Comparison of ENCODE assay signal across 9 mouse cellular contexts in genomic region chr8:83971661-83972060, GRCm38 (mm10). TPM values are rescaled to one million over a fixed set of nuclear protein-coding genes. Genes with fewer than 3 reads are reported as not detected.
DNase-seq lines count a peak whose midpoint lies in the region; ATAC-seq lines count a peak whose summit lies in the region.
"Had no signal": no experiment of that assay in that cellular context is flagged by ENCODE, and none has a peak within 500 bp of the region (broad histone marks: within the 10 kb centered on the region; RNA-seq: fewer than 3 reads in every experiment).

No protein-coding gene starts in this region.

- peak overlapping the region; percentile 79 for H3K4me2 ChIP-seq in heart, embryonic 13.5 days
- H3K4me2 ChIP-seq in hindbrain, embryonic 14.5 days (replicated peaks): peak overlapping the region; percentile 80
- peak overlapping the region; percentile 85 for H3K4me2 ChIP-seq in midbrain, embryonic 13.5 days (replicated peaks)

- H3K4me3 ChIP-seq in heart, embryonic 13.5 days: peak overlapping the region; percentile 97
- peak overlapping the region; percentile 59 for H3K4me3 ChIP-seq in brown adipose tissue, adult 24 weeks (ENCODE audit: insufficient read depth, low read depth, low read length)
- H3K4me3 ChIP-seq in hindbrain, embryonic 14.5 days (replicated peaks; ENCODE audit: low read length): peak overlapping the region; percentile 96
- H3K4me3 ChIP-seq in midbrain, embryonic 13.5 days (replicated peaks): peak overlapping the region; percentile 91

- no peaks in the 10 kb centered on the region for H3K27me3 ChIP-seq in heart, embryonic 13.5 days (replicated peaks)
- no peaks in the 10 kb centered on the region for H3K27me3 ChIP-seq in hindbrain, embryonic 14.5 days (ENCODE audit: control insufficient read depth, insufficient read depth, low read length)
- no peaks in the 10 kb centered on the region for H3K27me3 ChIP-seq in midbrain, embryonic 13.5 days

- H3K9ac ChIP-seq in heart, embryonic 13.5 days: peak overlapping the region; percentile 89
- H3K9ac ChIP-seq in hindbrain, embryonic 14.5 days: peak overlapping the region; percentile 78
- H3K9ac ChIP-seq in midbrain, embryonic 13.5 days (replicated peaks): peak overlapping the region; percentile 84

- H3K9me3 ChIP-seq in heart, embryonic 13.5 days: no peaks in the 10 kb centered on the region
- H3K9me3 ChIP-seq in hindbrain, embryonic 14.5 days (ENCODE audit: control insufficient read depth, low read length): no peaks in the 10 kb centered on the region
- no peaks in the 10 kb centered on the region for H3K9me3 ChIP-seq in midbrain, embryonic 13.5 days

- H3K4me1 ChIP-seq in heart, embryonic 13.5 days: peaks cover 31% of the 10 kb centered on the region
- peaks cover 11% of the 10 kb centered on the region for H3K4me1 ChIP-seq in brown adipose tissue, adult 24 weeks (ENCODE audit: control insufficient read depth, insufficient read depth, insufficient read length, low read length)
- H3K4me1 ChIP-seq in hindbrain, embryonic 14.5 days (replicated peaks; ENCODE audit: control insufficient read depth, insufficient read depth, low read length): peaks cover 18% of the 10 kb centered on the region
- peaks cover 26% of the 10 kb centered on the region for H3K4me1 ChIP-seq in midbrain, embryonic 13.5 days (replicated peaks)

- ATAC-seq in heart, embryonic 13.5 days (ENCODE audit: extremely low read depth, insufficient number of reproducible peaks, low FRiP score, low TSS enrichment): no peak
- no peak for ATAC-seq in hindbrain, embryonic 14.5 days (ENCODE audit: low FRiP score)
- ATAC-seq in midbrain, embryonic 13.5 days: no peak

- peak overlapping the region; percentile 76 for H3K27ac ChIP-seq in heart, embryonic 13.5 days (replicated peaks)
- peak overlapping the region; percentile 69 for H3K27ac ChIP-seq in brown adipose tissue, adult 24 weeks (replicated peaks; ENCODE audit: low read depth, low read length)
- peak overlapping the region; percentile 83; the same call in 1 of the 2 replicates for H3K27ac ChIP-seq in hindbrain, embryonic 14.5 days
- peak overlapping the region; percentile 91; the same call in 1 of the 2 replicates for H3K27ac ChIP-seq in midbrain, embryonic 13.5 days

- 74% methylated on average over 6 of the region's 6 CpGs for WGBS in heart, embryonic 13.5 days
- 72% methylated on average over 6 of the region's 6 CpGs for WGBS in hindbrain, embryonic 14.5 days
- WGBS in midbrain, embryonic 13.5 days: 76% methylated on average over 6 of the region's 6 CpGs

- peaks cover 34% of the 10 kb centered on the region for H3K36me3 ChIP-seq in heart, embryonic 13.5 days
- H3K36me3 ChIP-seq in hindbrain, embryonic 14.5 days (replicated peaks; ENCODE audit: control insufficient read depth, insufficient read depth): no peaks in the 10 kb centered on the region
- peaks cover 18% of the 10 kb centered on the region for H3K36me3 ChIP-seq in midbrain, embryonic 13.5 days

- no peak for DNase-seq in heart, adult 8-10 months (ENCODE audit: low spot score)
- no peak for DNase-seq in hindbrain, embryonic 14.5 days (ENCODE audit: low spot score)
- DNase-seq in layer of hippocampus, adult 9-11 months: no peak
- no peak for DNase-seq in gastrocnemius, adult 18-20 months (ENCODE audit: low spot score)
- DNase-seq in frontal cortex, adult 2 months (ENCODE audit: extremely low spot score in 1 of 2, low spot score in 1 of 2): no peak

RNA-seq across cellular contexts. Expression of gene Prkaca, which starts 1.1 kb away (rescaled TPM):
- polyA plus RNA-seq in heart, embryonic 13.5 days (2015; fragmentation: Nextera tagmentation; extraction: Ambion mirVana): 197 and 206 TPM in 2 replicates
- total RNA-seq in heart, adult 8-10 months (2022): 100 to 1,000 TPM; 314 to 382 (median 360) TPM
- polyA plus RNA-seq in brown adipose tissue, adult 24 weeks (2012; ENCODE audit: insufficient read depth, insufficient read length, missing spikeins): 270 and 332 TPM in 2 replicates
- 194 and 218 TPM in 2 replicates for polyA plus RNA-seq in hindbrain, embryonic 14.5 days (2014; fragmentation: Nextera tagmentation; extraction: Ambion mirVana)
- polyA plus RNA-seq in midbrain, embryonic 13.5 days (2015; fragmentation: Nextera tagmentation; extraction: Ambion mirVana): 177 and 189 TPM in 2 replicates
- 100 to 1,000 TPM; 155 to 157 TPM for total RNA-seq in gastrocnemius, adult 18-20 months (2021)
- polyA plus RNA-seq in frontal cortex, adult 2 months (2012; rRNA removed): 161 and 176 TPM in 2 replicates

RNA-seq across cellular contexts. Expression of gene Asf1b, which starts 16.4 kb away (rescaled TPM):
- polyA plus RNA-seq in heart, embryonic 13.5 days (2015; fragmentation: Nextera tagmentation; extraction: Ambion mirVana): 57.0 and 62.7 TPM in 2 replicates
- 1 to 10 TPM in 3 of 4 experiments, under 1 TPM in 1; 0.81 to 2.4 (median 1.7) TPM for total RNA-seq in heart, adult 8-10 months (2022)
- polyA plus RNA-seq in brown adipose tissue, adult 24 weeks (2012; ENCODE audit: insufficient read depth, insufficient read length, missing spikeins): 3.3 and 3.8 TPM in 2 replicates
- polyA plus RNA-seq in hindbrain, embryonic 14.5 days (2014; fragmentation: Nextera tagmentation; extraction: Ambion mirVana): 10.5 and 10.7 TPM in 2 replicates
- polyA plus RNA-seq in midbrain, embryonic 13.5 days (2015; fragmentation: Nextera tagmentation; extraction: Ambion mirVana): 25.0 and 25.7 TPM in 2 replicates
- total RNA-seq in gastrocnemius, adult 18-20 months (2021): under 1 TPM; 0.24 to 0.32 TPM
- 1.2 and 1.6 TPM in 2 replicates for polyA plus RNA-seq in frontal cortex, adult 2 months (2012; rRNA removed)

RNA-seq across cellular contexts. Expression of gene Gm10644, which starts 16.7 kb away (rescaled TPM):
- polyA plus RNA-seq in heart, embryonic 13.5 days (2015; fragmentation: Nextera tagmentation; extraction: Ambion mirVana): 0.41 and 0.55 TPM in 2 replicates
- total RNA-seq in heart, adult 8-10 months (2022): 1 to 10 TPM; 1.3 to 2.5 (median 1.9) TPM
- 0.79 and 0.99 TPM in 2 replicates for polyA plus RNA-seq in brown adipose tissue, adult 24 weeks (2012; ENCODE audit: insufficient read depth, insufficient read length, missing spikeins)
- polyA plus RNA-seq in hindbrain, embryonic 14.5 days (2014; fragmentation: Nextera tagmentation; extraction: Ambion mirVana): 0.76 and 1.1 TPM in 2 replicates
- 0.70 and 0.94 TPM in 2 replicates for polyA plus RNA-seq in midbrain, embryonic 13.5 days (2015; fragmentation: Nextera tagmentation; extraction: Ambion mirVana)
- under 1 TPM; 0.57 to 0.75 TPM for total RNA-seq in gastrocnemius, adult 18-20 months (2021)
- 0.63 and 0.68 TPM in 2 replicates for polyA plus RNA-seq in frontal cortex, adult 2 months (2012; rRNA removed)

RNA-seq across cellular contexts. Expression of gene Samd1, which starts 25.8 kb away (rescaled TPM):
- polyA plus RNA-seq in heart, embryonic 13.5 days (2015; fragmentation: Nextera tagmentation; extraction: Ambion mirVana): 4.8 and 5.7 TPM in 2 replicates
- 10 to 100 TPM; 26.4 to 28.5 (median 27.2) TPM for total RNA-seq in heart, adult 8-10 months (2022)
- 12.0 and 12.4 TPM in 2 replicates for polyA plus RNA-seq in brown adipose tissue, adult 24 weeks (2012; ENCODE audit: insufficient read depth, insufficient read length, missing spikeins)
- polyA plus RNA-seq in hindbrain, embryonic 14.5 days (2014; fragmentation: Nextera tagmentation; extraction: Ambion mirVana): 11.1 and 11.3 TPM in 2 replicates
- polyA plus RNA-seq in midbrain, embryonic 13.5 days (2015; fragmentation: Nextera tagmentation; extraction: Ambion mirVana): 7.7 and 8.7 TPM in 2 replicates
- 10 to 100 TPM; 12.3 to 16.9 TPM for total RNA-seq in gastrocnemius, adult 18-20 months (2021)
- 47.4 and 48.4 TPM in 2 replicates for polyA plus RNA-seq in frontal cortex, adult 2 months (2012; rRNA removed)

RNA-seq across cellular contexts. Expression of gene 1700067K01Rik, which starts 29.6 kb away (rescaled TPM):
- polyA plus RNA-seq in heart, embryonic 13.5 days (2015; fragmentation: Nextera tagmentation; extraction: Ambion mirVana): 0.50 and 0.53 TPM in 2 replicates
- under 1 TPM in 3 of 4 experiments, not detected in 1; 0.25 to 0.50 (median 0.33) TPM for total RNA-seq in heart, adult 8-10 months (2022)
- polyA plus RNA-seq in brown adipose tissue, adult 24 weeks (2012; ENCODE audit: insufficient read depth, insufficient read length, missing spikeins): not detected in 2 replicates
- 0.54 and 0.76 TPM in 2 replicates for polyA plus RNA-seq in hindbrain, embryonic 14.5 days (2014; fragmentation: Nextera tagmentation; extraction: Ambion mirVana)
- 0.26 and 0.89 TPM in 2 replicates for polyA plus RNA-seq in midbrain, embryonic 13.5 days (2015; fragmentation: Nextera tagmentation; extraction: Ambion mirVana)
- total RNA-seq in gastrocnemius, adult 18-20 months (2021): not detected
- polyA plus RNA-seq in frontal cortex, adult 2 months (2012; rRNA removed): not detected in 2 replicates
- total RNA-seq: common myeloid progenitor, adult 5-6 weeks had no signal
